Comparison of ENCODE assay signal across 23 mouse cellular contexts in genomic region chr17:79626241-79626816, GRCm38 (mm10).
"Had no signal": no experiment of that assay in that cellular context is flagged by ENCODE, and none has a peak within 500 bp of the region (broad histone marks: within the 10 kb centered on the region; RNA-seq: fewer than 3 reads in every experiment).

No protein-coding gene starts in this region.

- H3K9me3 ChIP-seq: limb, embryonic 10.5 days; limb, embryonic 13.5 days; liver, embryonic 12.5 days; liver, embryonic 15.5 days; lung, embryonic 15.5 days; midbrain, embryonic 12.5 days; midbrain, embryonic 15.5 days; neural tube, embryonic 13.5 days; stomach, embryonic 15.5 days had no signal

- H3K27me3 ChIP-seq: limb, embryonic 13.5 days; liver, embryonic 12.5 days; liver, embryonic 15.5 days; lung, embryonic 15.5 days; midbrain, embryonic 12.5 days; midbrain, embryonic 15.5 days; neural tube, embryonic 13.5 days; stomach, embryonic 15.5 days had no signal

- H3K4me2 ChIP-seq: limb, embryonic 13.5 days; liver, embryonic 12.5 days; liver, embryonic 15.5 days; lung, embryonic 15.5 days; midbrain, embryonic 12.5 days; midbrain, embryonic 15.5 days; neural tube, embryonic 13.5 days; stomach, embryonic 15.5 days had no signal

- H3K4me3 ChIP-seq: layer of hippocampus, adult 2 months; limb, embryonic 10.5 days; limb, embryonic 13.5 days; liver, embryonic 12.5 days; liver, embryonic 15.5 days; lung, embryonic 15.5 days; midbrain, embryonic 12.5 days; midbrain, embryonic 15.5 days; neural tube, embryonic 13.5 days; stomach, embryonic 15.5 days had no signal

- H3K4me1 ChIP-seq: limb, embryonic 10.5 days; limb, embryonic 13.5 days; liver, embryonic 12.5 days; liver, embryonic 15.5 days; lung, embryonic 15.5 days; midbrain, embryonic 12.5 days; midbrain, embryonic 15.5 days; neural tube, embryonic 13.5 days; stomach, embryonic 15.5 days had no signal

- ATAC-seq: liver, embryonic 12.5 days; midbrain, embryonic 15.5 days had no signal

- DNase-seq: kidney, adult 18-20 months; kidney, postnatal 25 days; layer of hippocampus, adult 9-11 months; liver; lung, adult 18-20 months; lung, postnatal 14 days; retina, postnatal 1 day; right cerebral cortex, postnatal 25 days; spleen, adult 18-20 months; thymus, adult 2 months; thymus, postnatal 14 days; thymus, postnatal 4 days had no signal

- H3K27ac ChIP-seq: layer of hippocampus, adult 2 months; limb, embryonic 10.5 days; limb, embryonic 13.5 days; liver, embryonic 12.5 days; liver, embryonic 15.5 days; lung, embryonic 15.5 days; macrophage; midbrain, embryonic 12.5 days; midbrain, embryonic 15.5 days; neural tube, embryonic 13.5 days; stomach, embryonic 15.5 days had no signal

- H3K9ac ChIP-seq: limb, embryonic 13.5 days; liver, embryonic 12.5 days; liver, embryonic 15.5 days; lung, embryonic 15.5 days; midbrain, embryonic 12.5 days; midbrain, embryonic 15.5 days; neural tube, embryonic 13.5 days; stomach, embryonic 15.5 days had no signal

- H3K36me3 ChIP-seq: limb, embryonic 10.5 days; liver, embryonic 12.5 days; liver, embryonic 15.5 days; lung, embryonic 15.5 days; midbrain, embryonic 12.5 days; midbrain, embryonic 15.5 days; neural tube, embryonic 13.5 days; stomach, embryonic 15.5 days had no signal
